In the genomic region with DNA sequence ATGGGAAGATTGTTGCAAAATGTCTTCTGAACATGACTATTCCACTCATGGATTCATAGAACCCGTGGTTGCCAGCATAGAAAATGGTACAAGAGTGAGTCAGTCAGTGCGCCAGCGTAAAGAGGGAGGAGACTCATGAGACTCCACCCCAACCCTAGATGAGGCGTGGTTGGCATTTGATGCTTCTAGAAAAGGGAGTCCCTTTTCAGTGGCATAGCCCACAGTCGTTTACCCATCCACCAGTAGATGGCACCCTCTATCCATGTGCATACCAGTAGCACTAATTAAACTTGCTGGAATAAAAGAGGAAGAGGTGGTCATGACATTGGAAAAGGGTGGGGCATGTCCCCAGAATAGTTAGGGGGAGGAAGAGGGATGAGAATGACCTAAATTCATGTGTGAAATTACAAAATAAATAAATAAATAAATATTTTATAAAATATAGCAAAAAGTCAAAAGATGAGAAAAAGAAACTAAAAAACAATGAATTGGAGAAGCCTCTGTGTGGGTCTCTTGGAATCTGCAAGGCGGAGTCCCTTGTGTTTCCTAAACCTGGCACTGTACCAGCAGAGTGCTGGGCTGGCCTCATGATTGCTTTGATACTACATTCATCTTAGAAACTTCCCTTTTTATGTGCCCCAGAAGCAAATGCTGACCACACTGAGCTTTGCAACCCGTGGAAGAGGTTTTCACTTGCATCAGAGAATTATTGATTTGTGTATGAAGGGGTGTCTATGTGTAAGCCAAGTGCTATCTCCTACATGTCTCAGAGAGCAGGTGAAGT, we compare ENCODE assay signal across 9 mouse cellular contexts. TPM values are rescaled to one million over a fixed set of nuclear protein-coding genes. Genes with fewer than 3 reads are reported as not detected.
DNase-seq lines count a peak whose midpoint lies in the region; ATAC-seq and TF ChIP-seq lines count a peak whose summit lies in the region.
"Had no signal": no experiment of that assay in that cellular context is flagged by ENCODE, and none has a peak within 500 bp of the region (broad histone marks: within the 10 kb centered on the region; RNA-seq: fewer than 3 reads in every experiment).

No protein-coding gene starts in this region.

- TF ChIP-seq CTCF in bone marrow macrophage, adult 2 months (IDR thresholded peaks at IDR 0.05; ENCODE audit: low read depth, low read length): no peak
- TF ChIP-seq CTCF in liver, adult 2 months (IDR thresholded peaks at IDR 0.05; ENCODE audit: low read depth, low read length): peak; percentile 57

- ATAC-seq in erythroblast, adult 5-6 weeks (replicated peaks; ENCODE audit: low FRiP score, poor library complexity, severe bottlenecking): peak; percentile 99
- ATAC-seq in heart, embryonic 11.5 days (replicated peaks; ENCODE audit: insufficient number of reproducible peaks, low FRiP score, low TSS enrichment): peak; percentile 59
- peak; percentile 92 for ATAC-seq in kidney, embryonic 15.5 days (replicated peaks; ENCODE audit: low FRiP score)
- peak; percentile 99 for ATAC-seq in monocyte, adult 5-6 weeks (replicated peaks; ENCODE audit: insufficient number of reproducible peaks, low FRiP score, low TSS enrichment, poor library complexity, severe bottlenecking)
- ATAC-seq in stomach, embryonic 15.5 days (ENCODE audit: insufficient read depth, low FRiP score, low read depth): peak; percentile 82

- H3K27me3 ChIP-seq in heart, embryonic 11.5 days (ENCODE audit: control insufficient read depth, insufficient read depth, low read length): no peaks in the 10 kb centered on the region
- peaks cover 4% of the 10 kb centered on the region; the same call in 1 of the 2 replicates for H3K27me3 ChIP-seq in kidney, embryonic 15.5 days
- H3K27me3 ChIP-seq in liver, adult 2 months (ENCODE audit: control insufficient read depth, insufficient read depth, low read length): no peaks in the 10 kb centered on the region
- H3K27me3 ChIP-seq in stomach, embryonic 15.5 days (replicated peaks): no peaks in the 10 kb centered on the region

- H3K4me3 ChIP-seq in bone marrow macrophage, adult 2 months (ENCODE audit: insufficient read depth, low read length): peak overlapping the region; percentile 26
- H3K4me3 ChIP-seq in heart, embryonic 11.5 days (ENCODE audit: low read depth, low read length): no peak overlapping the region
- H3K4me3 ChIP-seq in kidney, embryonic 15.5 days (replicated peaks): no peak overlapping the region
- no peak overlapping the region for H3K4me3 ChIP-seq in liver, adult 2 months (ENCODE audit: insufficient read depth, low read depth, low read length)
- no peak overlapping the region for H3K4me3 ChIP-seq in stomach, embryonic 15.5 days (replicated peaks)
- H3K4me3 ChIP-seq: erythroblast, embryonic 14.5 days had no signal

- peak overlapping the region; percentile 87 for H3K27ac ChIP-seq in bone marrow macrophage, adult 2 months (ENCODE audit: insufficient read depth, low read depth, low read length)
- H3K27ac ChIP-seq in heart, embryonic 11.5 days (ENCODE audit: low read depth, low read length): no peak overlapping the region
- H3K27ac ChIP-seq in kidney, embryonic 15.5 days: no peak overlapping the region
- no peak overlapping the region for H3K27ac ChIP-seq in liver, adult 2 months (replicated peaks; ENCODE audit: insufficient read depth, low read depth, low read length)
- no peak overlapping the region for H3K27ac ChIP-seq in stomach, embryonic 15.5 days

- peak; percentile 86 for DNase-seq in CD4-positive helper T cell, adult 2 months (ENCODE audit: low read depth, low spot score)
- DNase-seq in liver, adult 2 months (ENCODE audit: extremely low read depth, low read depth, low spot score): peak; percentile 76

- WGBS in heart, embryonic 11.5 days (ENCODE audit: insufficient replicate concordance): 31% methylated on average over 7 of the region's 7 CpGs
- WGBS in kidney, embryonic 15.5 days: 25% methylated on average over 7 of the region's 7 CpGs
- 15% methylated on average over 7 of the region's 7 CpGs for WGBS in liver, adult 2 months
- 27% methylated on average over 7 of the region's 7 CpGs for WGBS in stomach, embryonic 15.5 days

- no peaks in the 10 kb centered on the region for H3K36me3 ChIP-seq in heart, embryonic 11.5 days (ENCODE audit: control insufficient read depth, insufficient read depth, low read length)
- no peaks in the 10 kb centered on the region for H3K36me3 ChIP-seq in kidney, embryonic 15.5 days
- no peaks in the 10 kb centered on the region for H3K36me3 ChIP-seq in liver, adult 2 months (ENCODE audit: control insufficient read depth, insufficient read depth, low read length)
- H3K36me3 ChIP-seq in stomach, embryonic 15.5 days: no peaks in the 10 kb centered on the region

- H3K9ac ChIP-seq in heart, embryonic 11.5 days (ENCODE audit: low read depth, low read length): no peak overlapping the region
- H3K9ac ChIP-seq in kidney, embryonic 15.5 days: no peak overlapping the region
- H3K9ac ChIP-seq in liver, adult 2 months (ENCODE audit: low read depth, low read length): no peak overlapping the region
- no peak overlapping the region for H3K9ac ChIP-seq in stomach, embryonic 15.5 days

- no peaks in the 10 kb centered on the region for H3K79me2 ChIP-seq in liver, adult 2 months (ENCODE audit: control insufficient read depth, insufficient read depth, low read length)

- no peak overlapping the region for H3K4me2 ChIP-seq in heart, embryonic 11.5 days
- 0 out of 2 replicates have a peak overlapping the region, but pooled peaks have one; percentile 12 for H3K4me2 ChIP-seq in kidney, embryonic 15.5 days
- H3K4me2 ChIP-seq in stomach, embryonic 15.5 days: no peak overlapping the region

- no peak for TF ChIP-seq POLR2A in bone marrow macrophage, adult 2 months (IDR thresholded peaks at IDR 0.05; ENCODE audit: borderline replicate concordance, low read depth, low read length)
- no peak for TF ChIP-seq POLR2A in liver, adult 2 months (IDR thresholded peaks at IDR 0.05; ENCODE audit: extremely low read depth, insufficient read depth, low read length)

- no peaks in the 10 kb centered on the region for H3K9me3 ChIP-seq in heart, embryonic 11.5 days (replicated peaks; ENCODE audit: control insufficient read depth, low read length)
- no peaks in the 10 kb centered on the region for H3K9me3 ChIP-seq in kidney, embryonic 15.5 days (replicated peaks)
- no peaks in the 10 kb centered on the region for H3K9me3 ChIP-seq in stomach, embryonic 15.5 days

- H3K4me1 ChIP-seq in bone marrow macrophage, adult 2 months (ENCODE audit: control insufficient read depth, insufficient read depth, low read length): peaks cover 10% of the 10 kb centered on the region
- no peaks in the 10 kb centered on the region for H3K4me1 ChIP-seq in heart, embryonic 11.5 days (ENCODE audit: control insufficient read depth, insufficient read depth, low read length)
- H3K4me1 ChIP-seq in kidney, embryonic 15.5 days: no peaks in the 10 kb centered on the region
- H3K4me1 ChIP-seq in liver, adult 2 months (ENCODE audit: control insufficient read depth, insufficient read depth, low read length): no peaks in the 10 kb centered on the region
- no peaks in the 10 kb centered on the region for H3K4me1 ChIP-seq in stomach, embryonic 15.5 days

RNA-seq across cellular contexts. Expression of a gene that starts 8.9 kb away (rescaled TPM):
- polyA plus RNA-seq in bone marrow macrophage, adult 2 months (2012; ENCODE audit: insufficient read depth, insufficient read length, missing spikeins): 11.9 and 12.3 TPM in 2 replicates
- 9.2 and 10.2 TPM in 2 replicates for total RNA-seq in erythroblast, adult 5-6 weeks (2015; ENCODE audit: low replicate concordance)
- total RNA-seq in erythroblast, adult 5-6 weeks (2017; ENCODE audit: low replicate concordance): 10.6 and 11.5 TPM in 2 replicates
- polyA plus RNA-seq in heart, embryonic 11.5 days (2014; fragmentation: Nextera tagmentation; extraction: Ambion mirVana): 25.2 and 25.5 TPM in 2 replicates
- 21.9 and 22.2 TPM in 2 replicates for polyA plus RNA-seq in kidney, embryonic 15.5 days (2015; fragmentation: Nextera tagmentation; extraction: Ambion mirVana)
- 1.4 and 2.7 TPM in 2 replicates for total RNA-seq in liver, adult 2 months (2014; rRNA removed)
- polyA plus RNA-seq in liver, adult 2 months (2012; rRNA removed): 2.1 and 2.2 TPM in 2 replicates
- 35.7 to 44.4 TPM (median 35.9 TPM) in 3 replicates for total RNA-seq in monocyte, adult 5-6 weeks (2017)
- polyA plus RNA-seq in stomach, embryonic 15.5 days (2015; fragmentation: Nextera tagmentation; extraction: Ambion mirVana): 18.9 and 22.3 TPM in 2 replicates

RNA-seq across cellular contexts. Expression of a gene that starts 10.3 kb away (rescaled TPM):
- not detected in 2 replicates for polyA plus RNA-seq in bone marrow macrophage, adult 2 months (2012; ENCODE audit: insufficient read depth, insufficient read length, missing spikeins)
- total RNA-seq in erythroblast, adult 5-6 weeks (2015; ENCODE audit: low replicate concordance): not detected in 2 replicates
- total RNA-seq in erythroblast, adult 5-6 weeks (2017; ENCODE audit: low replicate concordance): not detected in 2 replicates
- polyA plus RNA-seq in heart, embryonic 11.5 days (2014; fragmentation: Nextera tagmentation; extraction: Ambion mirVana): 0.47 TPM in 1 of 2 replicates, not detected in the other
- not detected in 2 replicates for polyA plus RNA-seq in kidney, embryonic 15.5 days (2015; fragmentation: Nextera tagmentation; extraction: Ambion mirVana)
- not detected in 2 replicates for total RNA-seq in liver, adult 2 months (2014; rRNA removed)
- not detected in 2 replicates for polyA plus RNA-seq in liver, adult 2 months (2012; rRNA removed)
- not detected in 3 replicates for total RNA-seq in monocyte, adult 5-6 weeks (2017)
- not detected in 2 replicates for polyA plus RNA-seq in stomach, embryonic 15.5 days (2015; fragmentation: Nextera tagmentation; extraction: Ambion mirVana)
- polyA plus RNA-seq: erythroblast, embryonic 14.5 days had no signal
